In genomic region chr13:51208378-51209100, GRCm38 (mm10) we compare ENCODE assay signal across 8 mouse cellular contexts. TPM values are rescaled to one million over a fixed set of nuclear protein-coding genes. Genes with fewer than 3 reads are reported as not detected.
A peak's percentile ranks its signal among the peaks of the same experiment; 100 is the strongest.
DNase-seq lines count a peak whose midpoint lies in the region; ATAC-seq lines count a peak whose summit lies in the region.
"Had no signal": no experiment of that assay in that cellular context is flagged by ENCODE, and none has a peak within 500 bp of the region (broad histone marks: within the 10 kb centered on the region; RNA-seq: fewer than 3 reads in every experiment).

No protein-coding gene starts in this region.

- H3K36me3 ChIP-seq in heart, embryonic 14.5 days (ENCODE audit: control insufficient read depth, insufficient read depth, low read length): no peaks in the 10 kb centered on the region
- no peaks in the 10 kb centered on the region for H3K36me3 ChIP-seq in midbrain, embryonic 16.5 days (ENCODE audit: control insufficient read depth, insufficient read depth, low read length)

- no peak overlapping the region for H3K27ac ChIP-seq in heart, embryonic 14.5 days (replicated peaks in 1 of 2; ENCODE audit: control insufficient read depth in 1 of 2, insufficient read depth in 1 of 2, low read depth in 2 of 2, low read length in 2 of 2)
- 0 out of 2 replicates have a peak overlapping the region, but pooled peaks have one; percentile 0 for H3K27ac ChIP-seq in midbrain, embryonic 16.5 days (ENCODE audit: low read length)
- H3K27ac ChIP-seq: liver, embryonic 14.5 days had no signal

- H3K9me3 ChIP-seq in heart, embryonic 14.5 days (ENCODE audit: control insufficient read depth, low read length): no peaks in the 10 kb centered on the region
- no peaks in the 10 kb centered on the region for H3K9me3 ChIP-seq in midbrain, embryonic 16.5 days (replicated peaks; ENCODE audit: control insufficient read depth, low read length, poor library complexity, severe bottlenecking)

- H3K9ac ChIP-seq in heart, embryonic 14.5 days (ENCODE audit: low read length): no peak overlapping the region
- no peak overlapping the region for H3K9ac ChIP-seq in midbrain, embryonic 16.5 days (ENCODE audit: low read depth, low read length)
- H3K9ac ChIP-seq: liver, embryonic 14.5 days had no signal

- H3K27me3 ChIP-seq in heart, embryonic 14.5 days (ENCODE audit: control insufficient read depth, insufficient read depth, low read length): no peaks in the 10 kb centered on the region
- no peaks in the 10 kb centered on the region for H3K27me3 ChIP-seq in midbrain, embryonic 16.5 days (ENCODE audit: control insufficient read depth, insufficient read depth, low read depth, low read length)

- H3K4me1 ChIP-seq in heart, embryonic 14.5 days (ENCODE audit: control insufficient read depth in 2 of 2, insufficient read depth in 2 of 2, low read length in 2 of 2): peaks cover 4% of the 10 kb centered on the region in 2 experiments; a peak in 3 of 4 replicates
- peaks cover 2% of the 10 kb centered on the region; the same call in 1 of the 2 replicates for H3K4me1 ChIP-seq in midbrain, embryonic 16.5 days (ENCODE audit: control insufficient read depth, insufficient read depth, low read length)

- H3K4me2 ChIP-seq in heart, embryonic 14.5 days (ENCODE audit: low read length): peak overlapping the region; percentile 32
- no peak overlapping the region for H3K4me2 ChIP-seq in midbrain, embryonic 16.5 days (ENCODE audit: low read length)

- 0 out of 2 replicates have a peak, but pooled peaks have one; percentile 13 for ATAC-seq in heart, embryonic 14.5 days (ENCODE audit: insufficient number of reproducible peaks, insufficient read depth, low FRiP score, low read depth)
- ATAC-seq in midbrain, embryonic 16.5 days: peak; percentile 92

- no peak overlapping the region for H3K4me3 ChIP-seq in heart, embryonic 14.5 days (ENCODE audit: control insufficient read depth in 1 of 2, insufficient read depth in 1 of 2, low read depth in 1 of 2, low read length in 2 of 2)
- H3K4me3 ChIP-seq in midbrain, embryonic 16.5 days (ENCODE audit: low read depth, low read length): no peak overlapping the region

- WGBS in heart, embryonic 14.5 days: 46% methylated on average over 18 of the region's 18 CpGs
- WGBS in midbrain, embryonic 16.5 days: 53% methylated on average over 18 of the region's 18 CpGs

- DNase-seq in Muller cell, postnatal 12 days (ENCODE audit: inconsistent ontology term): peak; percentile 84
- DNase-seq in embryo, embryonic 10 days (ENCODE audit: low spot score): peak; percentile 76
- peak; percentile 57 to 59 for DNase-seq in layer of hippocampus, postnatal 10 days (ENCODE audit: low spot score in 2 of 2)
- DNase-seq in adrenal gland, postnatal 25 days: no peak
- no peak for DNase-seq in urinary bladder, adult 18-20 months (ENCODE audit: low spot score in 2 of 2)

RNA-seq across cellular contexts. Expression of gene Nxnl2, which starts 37.7 kb away (rescaled TPM):
- 1.2 and 2.3 TPM in 2 replicates for polyA plus RNA-seq in heart, embryonic 14.5 days (2014; fragmentation: Nextera tagmentation; extraction: Ambion mirVana)
- total RNA-seq in layer of hippocampus, postnatal 10 days (2021): 1 to 10 TPM; 1.3 TPM
- polyA plus RNA-seq in midbrain, embryonic 16.5 days (2015; fragmentation: Nextera tagmentation; extraction: Ambion mirVana): 3.2 and 3.9 TPM in 2 replicates
- 0.30 TPM in 1 of 2 replicates, not detected in the other for total RNA-seq in adrenal gland, postnatal 25 days (2021)

Comparison
In these comparisons a context has a peak if more than half of its experiments do, and no peak if none do; other contexts are left out.
1. DNase-seq: peak in Muller cell, postnatal 12 days (single experiment), embryo, embryonic 10 days (single experiment) and layer of hippocampus, postnatal 10 days (2 of 2); none in adrenal gland, postnatal 25 days (single experiment) and urinary bladder, adult 18-20 months (0 of 2).